Mouse (Mus musculus): ENCODE data around the gene Rps29. TPM values are rescaled to one million over a fixed set of nuclear protein-coding genes. Genes with fewer than 3 reads are reported as not detected.

Rps29 gene
- polyA plus RNA-seq, 1 experiment: 65.5 TPM

DNA sequence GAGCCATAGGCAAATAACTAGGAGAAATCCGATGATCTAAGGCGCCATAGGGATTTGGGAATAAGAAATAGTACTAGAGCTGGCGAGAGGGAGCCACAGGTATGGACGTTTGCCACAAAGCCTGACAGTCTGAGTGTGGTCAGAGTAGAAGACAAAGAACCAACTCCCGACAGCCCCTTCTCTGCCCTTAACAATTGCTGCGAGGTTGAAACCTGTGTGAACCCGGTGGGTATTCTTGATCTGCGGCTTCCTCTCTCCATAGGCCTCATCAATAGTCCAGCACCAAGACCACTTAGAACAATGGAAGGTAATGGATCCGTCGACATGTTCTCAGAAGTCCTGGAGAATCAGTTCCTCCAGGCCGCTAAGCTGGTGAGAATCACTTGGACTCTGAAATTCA, 36.2 kb downstream of the Rps29 start:
- Histone ChIP-seq H3K9me3 (ENCODE audit: control insufficient read depth, low read length) (no peaks in the 10 kb centered on the region), H3K4me1 (ENCODE audit: control insufficient read depth) (no peaks in the 10 kb centered on the region), H3K4me3 (replicated peaks) (no peak overlapping the region), H3K36me3 (ENCODE audit: control insufficient read depth) (no peaks in the 10 kb centered on the region), H3K27me3 (ENCODE audit: control insufficient read depth) (no peaks in the 10 kb centered on the region)
- TF ChIP-seq TAL1 (IDR thresholded peaks at IDR 0.05; ENCODE audit: low read length) (no peak), GATA1 (IDR thresholded peaks at IDR 0.05; ENCODE audit: low read length) (no peak)

DNA sequence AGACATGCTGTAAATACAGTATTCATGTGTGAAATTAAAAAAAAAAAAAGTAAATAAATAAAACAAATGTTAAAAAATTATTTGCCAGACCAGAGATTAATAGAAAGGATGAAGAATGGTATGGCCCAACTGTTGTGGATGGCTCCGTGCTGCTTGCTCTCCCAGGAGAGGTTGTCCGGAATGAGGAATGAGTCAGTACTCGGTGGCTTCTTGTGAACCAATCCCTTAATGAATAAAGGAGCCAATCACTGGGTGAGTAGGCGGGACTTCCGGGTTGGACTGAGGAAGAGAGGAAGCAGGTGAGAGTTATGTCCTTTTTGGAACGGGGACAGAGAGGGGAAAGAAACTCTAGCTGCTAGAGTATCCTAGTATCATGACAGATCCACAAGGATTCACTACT, 39.1 kb downstream of the Rps29 start:
- no peaks in the 10 kb centered on the region for H3K27me3 ChIP-seq (ENCODE audit: control insufficient read depth)
- H3K9me3 ChIP-seq (ENCODE audit: control insufficient read depth, low read length): no peaks in the 10 kb centered on the region
- peaks cover 5% of the 10 kb centered on the region for H3K4me1 ChIP-seq (ENCODE audit: control insufficient read depth)
- TF ChIP-seq TAL1 (IDR thresholded peaks at IDR 0.05; ENCODE audit: low read length) (no peak), GATA1 (IDR thresholded peaks at IDR 0.05; ENCODE audit: low read length) (no peak)
- H3K36me3 ChIP-seq (ENCODE audit: control insufficient read depth): no peaks in the 10 kb centered on the region
- no peak overlapping the region for H3K4me3 ChIP-seq (replicated peaks)

Other genes starting within 250 kb of the Rps29 start
- 7.6 TPM in 2 replicates for gene Lrr1, start 9.6 kb upstream of the Rps29 start, polyA plus RNA-seq (2012)
- gene Rpl36al, start 24.9 kb upstream of the Rps29 start, polyA plus RNA-seq (2012): 6.1 and 7.3 TPM in 2 replicates
- 0.73 and 0.90 TPM in 2 replicates for gene Mgat2, start 25.0 kb upstream of the Rps29 start, polyA plus RNA-seq (2012)
- not detected in 2 replicates for gene Gm49383, start 37.9 kb upstream of the Rps29 start, polyA plus RNA-seq (2012)
- gene Dnaaf2, start 39.2 kb upstream of the Rps29 start, polyA plus RNA-seq (2012): 1.6 and 2.3 TPM in 2 replicates
- gene Gm49384, start 45.1 kb upstream of the Rps29 start, polyA plus RNA-seq (2012): not detected in 2 replicates
- gene Pole2, start 69.0 kb upstream of the Rps29 start, polyA plus RNA-seq (2012): 2.5 and 2.9 TPM in 2 replicates
- not detected in 2 replicates for gene Klhdc1, start 82.0 kb upstream of the Rps29 start, polyA plus RNA-seq (2012)
- 4.1 and 5.1 TPM in 2 replicates for gene Klhdc2, start 137.5 kb upstream of the Rps29 start, polyA plus RNA-seq (2012)
- 0.12 and 0.79 TPM in 2 replicates for gene Nemf, start 198.0 kb upstream of the Rps29 start, polyA plus RNA-seq (2012)
- 24.7 and 27.9 TPM in 2 replicates for gene Arf6, start 213.0 kb upstream of the Rps29 start, polyA plus RNA-seq (2012)
- gene Gm9887, start 213.3 kb upstream of the Rps29 start, polyA plus RNA-seq (2012): 0.23 and 0.28 TPM in 2 replicates